Mouse (Mus musculus) limb, embryonic 12.5 days (tissue): ENCODE results near the gene Rhbdd1. TPM values are rescaled to one million over a fixed set of nuclear protein-coding genes. Genes with fewer than 3 reads are reported as not detected.

Source experiments
- ATAC-seq: fragments of 200-750 bp; cut with Nextera tagmentation; 2 replicates; pipeline ENCODE4 v1.8.0; 2017; ENCODE audit warnings: low read depth, moderate TSS enrichment; ENCODE audit not compliant: insufficient number of reproducible peaks, insufficient read depth, low FRiP score, low TSS enrichment
- H3K27ac ChIP-seq: fragments of 300-500 bp; sonication (generic); 2 replicates; pipeline ENCODE4 v1.5.1; 2016; ENCODE audit warnings: mild to moderate bottlenecking, moderate library complexity
- H3K27me3 ChIP-seq: fragments of 300-500 bp; sonication (generic); 2 replicates; pipeline ENCODE4 v1.6.1; 2016; ENCODE audit warnings: mild to moderate bottlenecking, moderate library complexity
- H3K36me3 ChIP-seq: fragments of 300-500 bp; sonication (generic); 2 replicates; pipeline ENCODE4 v1.6.1; 2016; ENCODE audit warnings: mild to moderate bottlenecking, moderate library complexity
- H3K4me1 ChIP-seq: fragments of 300-500 bp; sonication (generic); replicated peaks from 2 replicates; pipeline ENCODE4 v1.6.1; 2016
- H3K4me2 ChIP-seq: fragments of 300-500 bp; sonication (generic); 2 replicates; pipeline ENCODE4 v1.6.1; 2016; ENCODE audit warnings: mild to moderate bottlenecking, moderate library complexity
- H3K4me3 ChIP-seq: fragments of 300-500 bp; sonication (generic); replicated peaks from 2 replicates; pipeline ENCODE4 v1.5.1; 2016; ENCODE audit warnings: mild to moderate bottlenecking
- H3K9ac ChIP-seq: fragments of 300-500 bp; sonication (generic); replicated peaks from 2 replicates; pipeline ENCODE4 v1.6.1; 2016; ENCODE audit warnings: mild to moderate bottlenecking, moderate library complexity
- H3K9me3 ChIP-seq: fragments of 300-500 bp; sonication (generic); 2 replicates; pipeline ENCODE4 v1.6.1; 2016; ENCODE audit warnings: mild to moderate bottlenecking, moderate library complexity
- WGBS: fragments of 180-500 bp; shearing (Covaris S2); methylation state at CpG from one replicate; pipeline ENCODE4 v1.1.7; 2016; 5-methylcytosine and 5-hydroxymethylcytosine counted together
- polyA plus RNA-seq: library from polyadenylated mRNA; unstranded; fragments of >200 nt; fragmentation: Nextera tagmentation; extraction: Ambion mirVana; gene quantifications from 2 replicates; pipeline ENCODE4 v1.2.1, GENCODE M21; 2016

The Rhbdd1 gene
- polyA plus RNA-seq, 1 experiment from 2014 or later: 7.7 TPM

DNA sequence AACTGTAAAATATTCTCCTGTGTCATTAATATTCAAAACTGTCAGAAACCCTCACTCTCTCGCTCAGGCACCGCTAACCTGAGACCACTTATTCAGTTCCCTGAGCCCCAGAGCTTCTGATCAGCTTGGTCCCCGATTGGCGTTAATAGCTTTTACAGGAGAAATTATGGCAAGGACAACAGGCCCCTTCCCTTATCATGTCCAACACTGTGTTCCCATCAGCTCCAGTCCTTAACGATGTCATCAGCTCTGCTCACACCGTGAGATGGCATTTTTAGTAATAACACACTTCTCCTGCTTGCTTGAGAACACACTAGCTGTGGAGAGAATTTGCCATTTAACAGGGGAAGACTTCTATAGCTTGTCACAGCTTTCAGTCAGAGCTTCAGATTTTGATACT lies 48.2 kb downstream of the Rhbdd1 start:
- H3K4me2 ChIP-seq: no peak overlapping the region
- no peak overlapping the region for H3K27ac ChIP-seq
- ATAC-seq: no peak
- H3K9ac ChIP-seq: no peak overlapping the region
- H3K27me3 ChIP-seq: no peaks in the 10 kb centered on the region
- peaks cover 26% of the 10 kb centered on the region for H3K4me1 ChIP-seq
- H3K36me3 ChIP-seq: no peaks in the 10 kb centered on the region
- 66% methylated on average over 6 of the region's 6 CpGs for WGBS
- no peaks in the 10 kb centered on the region for H3K9me3 ChIP-seq
- no peak overlapping the region for H3K4me3 ChIP-seq

- H3K36me3 ChIP-seq: no peaks in the 10 kb centered on the region
- H3K4me2 ChIP-seq: no peak overlapping the region
- H3K27ac ChIP-seq: no peak overlapping the region
- no peak overlapping the region for H3K9ac ChIP-seq
- H3K27me3 ChIP-seq: no peaks in the 10 kb centered on the region
- no peak for ATAC-seq
- peaks cover 11% of the 10 kb centered on the region for H3K4me1 ChIP-seq
- H3K9me3 ChIP-seq: no peaks in the 10 kb centered on the region
- H3K4me3 ChIP-seq: no peak overlapping the region
- WGBS: 79% methylated on average over 5 of the region's 5 CpGs
Observed at GRCm38 (mm10) chr1:82371636-82372428, 55.6 kb downstream of the Rhbdd1 start.

DNA sequence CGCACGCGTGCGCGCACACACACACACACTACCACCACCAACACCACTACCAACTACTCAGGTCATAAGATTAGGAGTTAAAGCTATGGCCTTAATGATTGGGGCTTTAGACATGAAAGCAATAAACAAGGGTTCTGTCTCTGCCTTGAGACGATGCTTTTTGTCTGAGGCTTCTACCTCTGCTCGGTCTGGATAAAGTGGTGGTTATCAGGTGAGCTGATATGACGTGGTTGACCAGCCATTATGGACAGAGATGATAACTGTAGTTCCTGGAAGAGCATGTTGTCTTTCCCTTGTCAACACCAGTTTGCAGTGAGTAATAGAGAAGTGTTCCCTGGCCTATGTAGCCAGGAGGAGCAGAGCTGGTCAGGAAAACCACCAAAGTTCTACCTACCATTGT lies 57.7 kb downstream of the Rhbdd1 start:
- Histone ChIP-seq H3K36me3 (no peaks in the 10 kb centered on the region), H3K9me3 (no peaks in the 10 kb centered on the region), H3K4me2 (no peak overlapping the region), H3K4me1 (peaks cover 11% of the 10 kb centered on the region), H3K4me3 (no peak overlapping the region), H3K27ac (no peak overlapping the region), H3K27me3 (no peaks in the 10 kb centered on the region), H3K9ac (no peak overlapping the region)
- no peak for ATAC-seq
- 96% methylated on average over 8 of the region's 8 CpGs for WGBS

- Histone ChIP-seq H3K4me2 (no peak overlapping the region), H3K4me1 (peaks cover 9% of the 10 kb centered on the region), H3K9me3 (no peaks in the 10 kb centered on the region), H3K4me3 (no peak overlapping the region), H3K36me3 (no peaks in the 10 kb centered on the region), H3K9ac (no peak overlapping the region), H3K27ac (peak overlapping the region; percentile 35; the same call in 1 of the 2 replicates), H3K27me3 (no peaks in the 10 kb centered on the region)
- no peak for ATAC-seq
- 15% methylated on average over 4 of the region's 4 CpGs for WGBS
Observed at GRCm38 (mm10) chr1:82374831-82375358, 58.6 kb downstream of the Rhbdd1 start.

DNA sequence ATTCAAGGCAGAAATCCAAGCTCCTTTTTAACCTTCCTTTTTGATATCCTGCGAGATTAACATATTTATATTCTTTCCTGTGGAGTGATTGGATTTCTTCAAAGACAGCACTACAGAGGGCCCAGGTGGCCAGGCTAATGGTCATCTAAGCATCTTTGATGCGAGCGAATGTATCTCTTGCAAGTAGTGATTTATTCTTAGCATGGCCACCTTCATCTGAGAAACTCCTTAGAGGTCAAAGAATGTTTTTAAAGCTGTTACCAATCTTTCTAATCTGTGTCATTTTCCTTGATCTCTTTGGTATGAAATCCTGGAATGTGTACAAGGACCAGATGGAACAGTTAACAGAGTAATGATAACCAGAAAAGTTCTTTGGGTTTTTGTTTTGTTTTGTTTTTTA lies 59.2 kb downstream of the Rhbdd1 start:
- ATAC-seq: no peak
- H3K27me3 ChIP-seq: no peaks in the 10 kb centered on the region

DNA sequence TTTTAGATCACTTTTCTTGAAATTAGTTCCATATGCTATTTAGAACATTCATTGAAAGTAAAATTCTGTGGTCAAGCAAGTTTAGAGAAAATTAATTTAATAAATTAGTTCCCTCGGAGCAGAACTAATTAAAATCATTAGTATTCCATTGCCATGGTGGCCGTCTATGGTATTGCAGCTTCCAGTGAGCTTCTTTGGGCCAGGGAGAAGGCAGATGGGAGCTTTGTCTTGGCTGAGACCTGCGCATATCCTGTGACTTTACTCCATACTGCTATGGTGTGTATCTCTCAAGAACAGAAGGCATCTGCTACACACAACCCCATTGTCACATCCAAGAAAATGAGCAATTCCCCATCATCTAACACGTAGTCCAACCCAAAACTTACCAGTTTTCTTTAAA lies 65.7 kb downstream of the Rhbdd1 start:
- Histone ChIP-seq H3K27me3 (no peaks in the 10 kb centered on the region), H3K4me1 (peaks cover 9% of the 10 kb centered on the region), H3K9ac (no peak overlapping the region), H3K4me3 (no peak overlapping the region), H3K36me3 (no peaks in the 10 kb centered on the region), H3K4me2 (no peak overlapping the region), H3K9me3 (no peaks in the 10 kb centered on the region), H3K27ac (no peak overlapping the region)
- no peak for ATAC-seq
- 58% methylated on average over 4 of the region's 4 CpGs for WGBS

More for the DNA sequence above, 59.2 kb downstream of the Rhbdd1 start:
- Histone ChIP-seq H3K4me1 (peaks cover 6% of the 10 kb centered on the region; the same call in 1 of the 2 replicates), H3K4me2 (no peak overlapping the region), H3K9me3 (no peaks in the 10 kb centered on the region), H3K36me3 (no peaks in the 10 kb centered on the region), H3K4me3 (no peak overlapping the region), H3K27ac (no peak overlapping the region), H3K9ac (no peak overlapping the region)
- WGBS: 39% methylated on average over 3 of the region's 3 CpGs

DNA sequence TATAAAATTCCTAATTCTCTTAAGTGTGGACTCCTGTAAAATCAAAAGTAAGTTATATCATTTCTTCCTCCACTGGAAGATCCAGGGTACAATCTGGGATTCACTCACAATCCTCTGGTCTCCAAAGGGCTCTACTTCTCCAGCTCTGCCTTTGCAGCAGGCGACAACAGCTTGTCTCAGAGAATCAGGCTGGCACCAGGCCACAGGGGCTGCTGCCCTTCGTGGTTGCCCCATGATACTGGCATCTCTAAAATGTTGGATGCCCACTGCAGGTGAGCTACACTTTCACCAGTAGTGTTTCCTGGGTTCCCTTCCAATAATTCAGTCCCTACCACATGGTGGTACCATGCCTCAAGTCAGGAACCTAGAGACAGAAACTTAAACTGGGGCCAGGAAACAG lies 67.9 kb downstream of the Rhbdd1 start:
- no peak overlapping the region for H3K4me2 ChIP-seq
- no peaks in the 10 kb centered on the region for H3K36me3 ChIP-seq
- H3K27me3 ChIP-seq: no peaks in the 10 kb centered on the region
- H3K4me3 ChIP-seq: no peak overlapping the region
- ATAC-seq: no peak
- H3K4me1 ChIP-seq: peaks cover 9% of the 10 kb centered on the region
- WGBS: 90% methylated on average over 2 of the region's 2 CpGs
- H3K27ac ChIP-seq: no peak overlapping the region
- H3K9me3 ChIP-seq: no peaks in the 10 kb centered on the region
- H3K9ac ChIP-seq: no peak overlapping the region

DNA sequence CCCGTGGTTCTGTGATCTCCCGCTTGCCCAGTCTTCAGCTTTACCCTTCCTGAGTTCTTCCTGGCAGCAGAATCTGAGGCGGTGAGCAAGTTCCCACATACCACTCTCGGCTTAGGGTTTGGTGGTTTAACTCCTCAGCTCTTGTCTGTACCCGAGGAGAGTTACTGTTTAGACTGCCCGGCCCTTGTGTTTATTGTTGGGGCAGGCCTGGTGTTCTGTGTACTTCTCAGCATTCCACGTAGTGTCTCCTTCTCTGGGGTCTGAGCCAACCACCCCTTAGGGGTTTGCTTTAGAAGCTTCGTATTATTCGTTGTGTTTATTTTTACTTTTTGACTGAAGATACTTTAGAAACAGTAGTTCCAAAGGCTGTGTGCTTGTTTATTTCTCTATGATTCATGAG lies 68.8 kb downstream of the Rhbdd1 start:
- H3K4me1 ChIP-seq: peaks cover 9% of the 10 kb centered on the region
- no peak overlapping the region for H3K9ac ChIP-seq
- H3K9me3 ChIP-seq: no peaks in the 10 kb centered on the region
- no peak overlapping the region for H3K4me3 ChIP-seq
- no peak overlapping the region for H3K27ac ChIP-seq
- ATAC-seq: no peak
- no peaks in the 10 kb centered on the region for H3K27me3 ChIP-seq
- no peak overlapping the region for H3K4me2 ChIP-seq
- H3K36me3 ChIP-seq: no peaks in the 10 kb centered on the region
- WGBS: 34% methylated on average over 9 of the region's 9 CpGs

GRCm38 (mm10) chr1:82385827-82386230 lies 69.6 kb downstream of the Rhbdd1 start:
- H3K9me3 ChIP-seq: no peaks in the 10 kb centered on the region
- H3K9ac ChIP-seq: no peak overlapping the region
- no peak overlapping the region for H3K4me2 ChIP-seq
- H3K36me3 ChIP-seq: no peaks in the 10 kb centered on the region
- no peak for ATAC-seq
- H3K27ac ChIP-seq: no peak overlapping the region
- peaks cover 9% of the 10 kb centered on the region for H3K4me1 ChIP-seq
- WGBS: 53% methylated on average over 4 of the region's 4 CpGs
- no peak overlapping the region for H3K4me3 ChIP-seq
- H3K27me3 ChIP-seq: no peaks in the 10 kb centered on the region

GRCm38 (mm10) chr1:82386814-82387771 lies 70.8 kb downstream of the Rhbdd1 start:
- no peak overlapping the region for H3K4me2 ChIP-seq
- H3K36me3 ChIP-seq: no peaks in the 10 kb centered on the region
- no peaks in the 10 kb centered on the region for H3K27me3 ChIP-seq
- ATAC-seq: no peak
- no peaks in the 10 kb centered on the region for H3K9me3 ChIP-seq
- H3K9ac ChIP-seq: no peak overlapping the region
- WGBS: 76% methylated on average over 6 of the region's 6 CpGs
- no peak overlapping the region for H3K4me3 ChIP-seq
- peaks cover 9% of the 10 kb centered on the region for H3K4me1 ChIP-seq
- no peak overlapping the region for H3K27ac ChIP-seq

- WGBS: 87% methylated on average over 7 of the region's 7 CpGs
- Histone ChIP-seq H3K4me1 (peaks cover 9% of the 10 kb centered on the region), H3K9me3 (no peaks in the 10 kb centered on the region), H3K27ac (no peak overlapping the region), H3K4me3 (no peak overlapping the region), H3K4me2 (no peak overlapping the region), H3K27me3 (no peaks in the 10 kb centered on the region), H3K9ac (no peak overlapping the region), H3K36me3 (no peaks in the 10 kb centered on the region)
- no peak for ATAC-seq
Observed at GRCm38 (mm10) chr1:82389371-82389770, 73.1 kb downstream of the Rhbdd1 start.
